Mouse (Mus musculus): Measurements from ENCODE around the gene Pcsk4. TPM values are rescaled to one million over a fixed set of nuclear protein-coding genes. Genes with fewer than 3 reads are reported as not detected.
A peak's percentile ranks its signal among the peaks of the same experiment; 100 is the strongest.

Pcsk4 gene
- 5.6 and 6.5 TPM in 2 replicates for polyA plus RNA-seq (2015; fragmentation: Nextera tagmentation; extraction: Ambion mirVana)

DNA sequence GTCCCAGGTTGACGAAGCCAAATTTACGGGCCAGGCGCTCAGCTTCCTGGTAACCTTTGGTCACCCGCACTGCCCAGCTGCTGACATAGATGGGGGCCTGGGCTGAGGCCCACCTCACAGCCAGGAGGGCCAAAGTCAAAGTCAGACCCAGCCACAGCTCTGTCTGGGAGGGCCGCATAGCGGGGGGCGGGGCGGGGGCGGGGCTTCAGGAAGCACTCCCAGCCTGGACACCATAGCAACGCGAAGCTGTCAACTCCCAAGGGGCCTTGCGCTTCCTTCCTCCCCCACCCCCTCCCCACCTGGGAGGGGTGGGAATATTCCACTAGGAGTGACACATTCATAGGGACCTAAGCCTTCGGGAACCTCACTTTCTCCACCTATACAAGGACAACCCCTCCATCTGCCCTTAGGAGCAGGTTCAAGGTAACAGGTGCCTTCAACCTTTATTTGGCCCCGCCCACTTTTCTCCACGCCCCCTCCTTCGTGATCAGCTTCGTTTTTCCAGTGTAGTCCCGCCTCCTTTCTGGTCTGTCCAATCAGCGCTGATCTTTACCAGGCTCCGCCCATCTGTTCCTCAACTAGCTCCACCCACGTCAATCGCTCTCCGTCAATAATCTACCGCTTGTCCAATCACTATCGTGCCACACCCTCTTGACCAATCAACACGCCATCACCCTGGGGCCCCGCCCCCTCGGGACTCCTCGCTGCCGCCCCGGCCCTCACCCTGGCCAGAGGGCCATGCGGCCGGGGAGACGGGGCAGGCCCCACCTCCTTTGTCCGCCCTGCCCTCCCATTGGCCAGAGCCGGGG, at the start of gene Pcsk4, which contains the start of gene Reep6:
Gene Pcsk4, minus strand, starts transcription at position 226 of the 809 bp plus-strand sequence.
Gene Reep6, plus strand, starts transcription at position 681 of the 809 bp plus-strand sequence.
- 5% methylated on average over 35 of the region's 36 CpGs for WGBS

DNA sequence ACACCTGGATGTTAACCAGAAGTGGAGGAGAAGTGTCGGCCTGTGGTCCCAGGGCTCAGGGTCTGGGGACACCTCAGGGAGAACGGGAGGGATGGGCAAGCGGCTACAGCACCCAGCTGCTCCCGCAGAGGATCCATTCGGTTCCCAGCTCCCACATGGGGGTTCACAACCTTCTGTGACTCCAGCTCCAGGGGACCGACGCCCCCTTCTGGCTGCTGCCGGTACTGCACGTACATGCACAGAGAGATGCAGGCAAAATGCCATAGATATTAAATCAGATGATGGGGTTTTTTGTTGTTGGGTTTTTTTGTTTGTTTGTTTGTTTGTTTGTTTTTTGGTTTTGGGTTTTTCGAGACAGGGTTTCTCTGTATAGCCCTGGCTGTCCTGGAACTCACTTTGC, 48.4 kb upstream of the Pcsk4 start:
- Histone ChIP-seq H3K4me2 (ENCODE audit: low read length) (no peak overlapping the region), H3K27ac (ENCODE audit: low read length) (no peak overlapping the region), H3K9ac (ENCODE audit: low read depth, low read length) (no peak overlapping the region), H3K27me3 (ENCODE audit: control insufficient read depth, insufficient read depth, low read depth, low read length) (no peaks in the 10 kb centered on the region), H3K9me3 (replicated peaks; ENCODE audit: control insufficient read depth, low read length, poor library complexity, severe bottlenecking) (no peaks in the 10 kb centered on the region), H3K4me3 (ENCODE audit: low read depth, low read length) (no peak overlapping the region), H3K4me1 (ENCODE audit: control insufficient read depth, insufficient read depth, low read length) (peaks cover 5% of the 10 kb centered on the region), H3K36me3 (ENCODE audit: control insufficient read depth, insufficient read depth, low read length) (peaks cover 31% of the 10 kb centered on the region)
- 52% methylated on average over 10 of the region's 10 CpGs for WGBS
- ATAC-seq, result no peak

More for the DNA sequence above, at the start of gene Pcsk4, which contains the start of gene Reep6:
- Histone ChIP-seq H3K27me3 (ENCODE audit: control insufficient read depth, insufficient read depth, low read depth, low read length) (no peaks in the 10 kb centered on the region; the same call in 1 of the 2 replicates), H3K27ac (ENCODE audit: low read length) (no peak within 1 kb of the TSS), H3K4me2 (ENCODE audit: low read length) (peak within 1 kb of the TSS; percentile 79), H3K4me1 (ENCODE audit: control insufficient read depth, insufficient read depth, low read length) (peaks cover 8% of the 10 kb centered on the region; the same call in 1 of the 2 replicates), H3K9me3 (replicated peaks; ENCODE audit: control insufficient read depth, low read length, poor library complexity, severe bottlenecking) (no peaks in the 10 kb centered on the region), H3K4me3 (ENCODE audit: low read depth, low read length) (peak within 1 kb of the TSS; percentile 40), H3K36me3 (ENCODE audit: control insufficient read depth, insufficient read depth, low read length) (no peaks in the 10 kb centered on the region), H3K9ac (ENCODE audit: low read depth, low read length) (peak within 1 kb of the TSS; percentile 51)
- peak; percentile 93 for ATAC-seq

DNA sequence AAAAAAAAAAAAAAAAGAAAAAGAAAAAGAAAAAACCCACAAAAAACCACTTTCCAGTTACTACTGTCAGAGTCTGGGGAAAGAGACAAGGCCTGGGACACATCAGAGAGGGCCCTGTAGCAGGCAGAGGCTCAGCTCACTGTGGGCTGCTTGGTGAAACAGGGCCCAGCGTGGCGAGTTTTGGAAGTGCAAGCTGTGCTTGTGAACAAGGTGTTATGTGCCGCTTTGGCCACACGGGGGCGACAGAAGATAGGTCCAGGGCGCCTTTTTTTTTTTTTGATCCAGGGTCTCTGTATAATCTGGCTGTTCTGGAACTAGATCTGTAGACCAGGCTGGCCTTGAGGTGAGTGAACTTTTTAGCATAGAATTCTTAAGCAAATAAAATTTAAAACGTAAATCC, 46.9 kb upstream of the Pcsk4 start:
- Histone ChIP-seq H3K4me2 (ENCODE audit: low read length) (no peak overlapping the region), H3K4me1 (ENCODE audit: control insufficient read depth, insufficient read depth, low read length) (peaks cover 9% of the 10 kb centered on the region), H3K4me3 (ENCODE audit: low read depth, low read length) (no peak overlapping the region), H3K27ac (ENCODE audit: low read length) (no peak overlapping the region), H3K36me3 (ENCODE audit: control insufficient read depth, insufficient read depth, low read length) (peaks cover 16% of the 10 kb centered on the region), H3K27me3 (ENCODE audit: control insufficient read depth, insufficient read depth, low read depth, low read length) (no peaks in the 10 kb centered on the region), H3K9ac (ENCODE audit: low read depth, low read length) (no peak overlapping the region), H3K9me3 (replicated peaks; ENCODE audit: control insufficient read depth, low read length, poor library complexity, severe bottlenecking) (no peaks in the 10 kb centered on the region)
- ATAC-seq, result 0 out of 2 replicates have a peak, but pooled peaks have one; percentile 61
- 2% methylated on average over 7 of the region's 7 CpGs for WGBS

DNA sequence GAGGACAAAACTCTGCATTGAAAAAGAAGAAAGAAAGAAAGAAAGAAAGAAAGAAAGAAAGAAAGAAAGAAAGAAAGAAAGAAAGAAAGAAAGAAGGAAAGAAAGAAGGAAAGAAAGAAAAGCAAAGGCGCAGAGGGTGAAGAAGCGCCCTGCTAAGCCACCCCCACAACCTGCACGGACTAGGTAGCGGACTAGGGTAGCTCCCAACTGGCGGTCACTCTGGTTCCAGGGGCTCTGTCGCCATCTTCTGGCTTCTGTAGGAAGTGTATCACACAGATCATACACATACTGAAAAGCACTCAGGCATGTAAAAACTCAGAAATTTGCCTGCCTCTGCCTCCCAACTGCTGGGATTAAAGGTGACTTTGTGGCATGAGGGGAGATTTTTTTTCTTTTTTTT, 44.8 kb upstream of the Pcsk4 start:
- WGBS, result 15% methylated on average over 6 of the region's 6 CpGs
- H3K36me3 ChIP-seq (ENCODE audit: control insufficient read depth, insufficient read depth, low read length), result no peaks in the 10 kb centered on the region

DNA sequence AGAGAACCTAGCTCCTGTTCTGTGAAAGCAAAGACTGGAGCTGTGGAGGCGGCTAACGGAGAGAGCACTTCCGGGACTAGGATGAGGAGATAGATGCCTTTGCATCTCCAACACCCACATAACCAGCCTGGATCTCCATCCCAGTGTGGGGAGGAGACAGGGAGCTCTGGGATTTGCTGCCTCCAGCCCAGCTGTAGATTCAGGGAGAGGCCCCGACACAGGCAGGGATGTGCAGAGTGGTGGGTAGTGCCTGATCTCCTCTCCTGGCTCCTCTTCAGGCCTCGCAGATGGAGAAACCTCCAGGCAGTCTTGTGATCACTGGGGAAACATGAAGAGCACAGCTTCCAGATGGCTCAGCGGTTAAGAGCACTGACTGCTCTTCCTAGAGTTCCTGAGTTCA, 43.4 kb upstream of the Pcsk4 start:
- Histone ChIP-seq H3K9ac (ENCODE audit: low read depth, low read length) (no peak overlapping the region), H3K9me3 (replicated peaks; ENCODE audit: control insufficient read depth, low read length, poor library complexity, severe bottlenecking) (no peaks in the 10 kb centered on the region), H3K36me3 (ENCODE audit: control insufficient read depth, insufficient read depth, low read length) (no peaks in the 10 kb centered on the region), H3K27me3 (ENCODE audit: control insufficient read depth, insufficient read depth, low read depth, low read length) (no peaks in the 10 kb centered on the region), H3K4me2 (ENCODE audit: low read length) (no peak overlapping the region), H3K4me3 (ENCODE audit: low read depth, low read length) (no peak overlapping the region), H3K4me1 (ENCODE audit: control insufficient read depth, insufficient read depth, low read length) (peaks cover 9% of the 10 kb centered on the region), H3K27ac (ENCODE audit: low read length) (no peak overlapping the region)
- WGBS, result 87% methylated on average over 6 of the region's 6 CpGs
- no peak for ATAC-seq

More for the DNA sequence above, 44.8 kb upstream of the Pcsk4 start:
- no peaks in the 10 kb centered on the region for H3K9me3 ChIP-seq (replicated peaks; ENCODE audit: control insufficient read depth, low read length, poor library complexity, severe bottlenecking)
- H3K9ac ChIP-seq (ENCODE audit: low read depth, low read length), result no peak overlapping the region
- no peak overlapping the region for H3K4me2 ChIP-seq (ENCODE audit: low read length)
- H3K27ac ChIP-seq (ENCODE audit: low read length), result no peak overlapping the region
- H3K4me3 ChIP-seq (ENCODE audit: low read depth, low read length), result no peak overlapping the region
- peaks cover 9% of the 10 kb centered on the region for H3K4me1 ChIP-seq (ENCODE audit: control insufficient read depth, insufficient read depth, low read length)
- H3K27me3 ChIP-seq (ENCODE audit: control insufficient read depth, insufficient read depth, low read depth, low read length), result no peaks in the 10 kb centered on the region
- no peak for ATAC-seq

DNA sequence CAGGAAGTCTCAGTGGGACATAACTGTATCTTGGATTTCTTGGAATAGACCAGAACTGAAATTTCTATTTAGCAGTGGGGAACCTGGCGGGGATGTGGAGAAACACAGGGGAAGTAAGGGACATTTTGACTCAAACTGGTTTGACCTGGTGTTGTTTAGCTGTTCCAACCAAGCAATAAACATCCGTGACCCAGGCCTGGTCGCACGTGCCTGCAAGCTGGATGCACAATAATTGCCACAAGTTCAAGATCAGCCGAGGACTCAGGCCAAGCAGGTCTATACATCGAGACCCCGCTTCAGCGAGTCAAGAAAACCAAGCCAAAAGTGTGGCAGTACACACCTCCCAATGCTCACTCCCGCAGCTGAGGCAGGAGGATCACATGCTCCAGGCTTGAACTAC, 42.7 kb upstream of the Pcsk4 start:
- 54% methylated on average over 9 of the region's 9 CpGs for WGBS
- Histone ChIP-seq H3K4me2 (ENCODE audit: low read length) (peak overlapping the region; percentile 50), H3K27me3 (ENCODE audit: control insufficient read depth, insufficient read depth, low read depth, low read length) (no peaks in the 10 kb centered on the region), H3K27ac (ENCODE audit: low read length) (peak overlapping the region; percentile 68), H3K9ac (ENCODE audit: low read depth, low read length) (peak overlapping the region; percentile 48; the same call in 1 of the 2 replicates), H3K36me3 (ENCODE audit: control insufficient read depth, insufficient read depth, low read length) (no peaks in the 10 kb centered on the region), H3K4me1 (ENCODE audit: control insufficient read depth, insufficient read depth, low read length) (peaks cover 9% of the 10 kb centered on the region), H3K4me3 (ENCODE audit: low read depth, low read length) (peak overlapping the region; percentile 30), H3K9me3 (replicated peaks; ENCODE audit: control insufficient read depth, low read length, poor library complexity, severe bottlenecking) (no peaks in the 10 kb centered on the region)
- peak; percentile 1; the same call in 1 of the 2 replicates for ATAC-seq

DNA sequence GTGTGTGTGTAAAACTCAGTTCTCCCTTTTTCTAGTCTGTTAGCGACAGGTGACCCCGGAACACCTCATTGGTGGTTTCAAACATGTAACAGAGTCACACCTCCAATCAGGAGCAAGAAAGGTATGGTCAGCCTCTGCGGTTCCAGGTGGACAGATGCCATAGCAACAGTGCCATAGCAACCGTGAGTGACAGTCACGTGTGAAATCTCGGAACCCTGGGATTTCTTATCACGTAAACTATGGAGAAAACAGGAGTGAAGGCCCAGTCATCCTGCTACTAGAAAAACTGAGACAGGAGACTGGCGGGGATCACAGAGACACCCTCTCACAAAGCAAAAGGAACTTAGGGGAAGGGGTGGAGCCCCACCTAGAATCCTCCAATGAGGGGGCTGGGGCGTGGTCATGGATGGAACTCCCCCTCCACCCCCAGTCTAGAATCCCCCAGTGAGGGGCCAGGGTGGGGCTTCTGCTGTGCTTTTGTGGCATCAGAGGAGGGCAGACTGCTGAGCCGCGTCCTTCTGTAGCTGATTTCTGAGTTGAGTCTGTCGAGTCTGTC, 42.2 kb upstream of the Pcsk4 start:
- H3K27me3 ChIP-seq (ENCODE audit: control insufficient read depth, insufficient read depth, low read depth, low read length), result no peaks in the 10 kb centered on the region
- peak overlapping the region; percentile 30 for H3K4me3 ChIP-seq (ENCODE audit: low read depth, low read length)
- 3% methylated on average over 12 of the region's 12 CpGs for WGBS
- no peaks in the 10 kb centered on the region for H3K36me3 ChIP-seq (ENCODE audit: control insufficient read depth, insufficient read depth, low read length)
- peak overlapping the region; percentile 48; the same call in 1 of the 2 replicates for H3K9ac ChIP-seq (ENCODE audit: low read depth, low read length)
- peak overlapping the region; percentile 68 for H3K27ac ChIP-seq (ENCODE audit: low read length)
- ATAC-seq, result peak; percentile 88
- H3K4me1 ChIP-seq (ENCODE audit: control insufficient read depth, insufficient read depth, low read length), result peaks cover 9% of the 10 kb centered on the region
- no peaks in the 10 kb centered on the region for H3K9me3 ChIP-seq (replicated peaks; ENCODE audit: control insufficient read depth, low read length, poor library complexity, severe bottlenecking)
- peak overlapping the region; percentile 50 for H3K4me2 ChIP-seq (ENCODE audit: low read length)

DNA sequence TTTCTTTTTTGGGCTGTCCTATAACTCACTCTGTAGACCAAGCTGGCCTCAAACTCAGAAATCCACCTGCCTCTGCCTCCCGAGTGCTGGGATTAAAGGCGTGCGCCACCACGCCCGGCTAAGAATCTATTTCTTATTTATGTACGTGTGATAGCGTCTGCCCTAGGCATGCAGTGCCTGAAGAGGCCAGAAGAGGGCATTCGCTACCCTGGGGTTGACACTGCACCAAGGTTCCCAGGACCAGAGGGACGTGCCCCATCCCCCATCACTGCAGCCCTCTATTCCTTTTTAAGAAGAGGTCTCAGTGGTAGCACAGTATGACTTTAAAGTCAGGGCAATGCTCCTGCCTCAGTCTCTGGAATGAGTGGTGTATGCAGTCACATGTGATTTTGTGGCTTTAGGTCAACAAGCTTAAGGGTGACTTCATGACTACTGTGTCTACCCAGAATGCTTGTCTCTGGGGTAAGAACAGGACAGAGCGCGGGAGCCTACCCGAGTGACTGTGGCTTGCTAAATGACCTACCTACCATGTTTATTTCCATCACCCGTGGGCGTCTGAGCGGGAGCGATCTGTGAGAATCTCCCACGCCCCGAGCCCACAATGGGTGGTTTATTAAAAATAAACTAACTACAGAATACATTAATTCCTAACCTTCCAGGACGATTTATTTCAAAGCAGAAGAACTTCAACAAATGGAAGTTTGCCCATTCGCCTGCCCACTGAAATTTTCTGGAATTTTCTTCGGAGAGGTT, 40.9 kb upstream of the Pcsk4 start:
- Histone ChIP-seq H3K27me3 (ENCODE audit: control insufficient read depth, insufficient read depth, low read depth, low read length) (no peaks in the 10 kb centered on the region), H3K4me3 (ENCODE audit: low read depth, low read length) (no peak overlapping the region), H3K9me3 (replicated peaks; ENCODE audit: control insufficient read depth, low read length, poor library complexity, severe bottlenecking) (no peaks in the 10 kb centered on the region), H3K9ac (ENCODE audit: low read depth, low read length) (no peak overlapping the region), H3K36me3 (ENCODE audit: control insufficient read depth, insufficient read depth, low read length) (no peaks in the 10 kb centered on the region), H3K4me2 (ENCODE audit: low read length) (no peak overlapping the region), H3K4me1 (ENCODE audit: control insufficient read depth, insufficient read depth, low read length) (peaks cover 9% of the 10 kb centered on the region), H3K27ac (ENCODE audit: low read length) (no peak overlapping the region)
- WGBS, result 82% methylated on average over 21 of the region's 21 CpGs
- ATAC-seq, result no peak
